Mouse (Mus musculus): Measurements from ENCODE around the gene Srrd. TPM values are rescaled to one million over a fixed set of nuclear protein-coding genes. Genes with fewer than 3 reads are reported as not detected.

The Srrd gene
- polyA plus RNA-seq, 1 experiment, result not detected

DNA sequence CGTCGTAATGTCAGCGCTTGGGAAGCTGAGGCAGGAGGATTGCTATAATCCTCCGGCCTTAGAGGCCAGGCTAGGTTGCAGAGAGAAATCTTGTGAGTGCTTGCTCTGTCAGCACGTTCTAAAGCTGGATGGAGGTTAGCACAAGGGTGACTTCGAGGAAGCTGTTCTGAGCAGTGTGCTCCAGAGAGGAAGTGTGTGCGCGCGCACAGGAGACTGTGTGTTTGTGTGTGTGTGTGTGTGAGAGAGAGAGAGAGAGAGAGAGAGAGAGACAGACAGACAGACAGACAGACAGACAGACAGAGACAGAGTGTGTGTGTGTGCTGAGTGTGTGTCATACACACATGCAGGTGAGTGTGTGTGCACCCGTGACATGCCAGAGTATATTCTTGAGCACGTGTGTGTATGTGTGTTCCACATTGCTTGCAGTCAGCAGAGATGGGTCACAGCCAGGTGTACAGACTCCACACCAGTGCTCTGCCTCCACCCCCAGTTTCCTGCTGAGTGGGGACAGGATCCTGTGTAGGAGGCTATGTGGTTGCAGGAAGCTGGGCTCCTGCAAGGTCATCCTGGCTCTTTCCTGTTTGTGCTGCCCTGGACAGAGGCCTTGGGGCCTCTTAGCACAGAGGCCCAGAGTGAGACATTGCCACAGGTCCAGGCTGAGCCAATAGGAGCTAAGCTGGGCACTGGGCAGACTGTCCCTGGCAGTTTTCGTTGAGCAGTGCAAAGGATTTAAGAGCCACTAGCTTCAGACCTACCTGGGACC, 44.4 kb downstream of the Srrd start:
- TF ChIP-seq CTCF (IDR thresholded peaks at IDR 0.05; ENCODE audit: insufficient read depth, low read depth, low read length), result no peak
- no peak for TF ChIP-seq POLR2A (IDR thresholded peaks at IDR 0.05; ENCODE audit: insufficient read depth, low read depth, low read length)
- Histone ChIP-seq H3K4me1 (ENCODE audit: control insufficient read depth, insufficient read depth, low read length) (peaks cover 51% of the 10 kb centered on the region), H3K27ac (ENCODE audit: insufficient read depth, low read depth, low read length) (no peak overlapping the region), H3K4me3 (ENCODE audit: insufficient read depth, low read depth, low read length) (no peak overlapping the region)
- WGBS, result 86% methylated on average over 12 of the region's 12 CpGs

- H3K4me1 ChIP-seq (ENCODE audit: control insufficient read depth, insufficient read depth, low read length), result peaks cover 63% of the 10 kb centered on the region
- no peak overlapping the region for H3K4me3 ChIP-seq (ENCODE audit: insufficient read depth, low read depth, low read length)
- 49% methylated on average over 2 of the region's 2 CpGs for WGBS
- no peak for TF ChIP-seq CTCF (IDR thresholded peaks at IDR 0.05; ENCODE audit: insufficient read depth, low read depth, low read length)
- no peak for TF ChIP-seq POLR2A (IDR thresholded peaks at IDR 0.05; ENCODE audit: insufficient read depth, low read depth, low read length)
- no peak overlapping the region for H3K27ac ChIP-seq (ENCODE audit: insufficient read depth, low read depth, low read length)
Measured at GRCm38 (mm10) chr5:112297257-112297656, 45.6 kb downstream of the Srrd start.

GRCm38 (mm10) chr5:112296404-112297181, 46.2 kb downstream of the Srrd start:
- H3K27ac ChIP-seq (ENCODE audit: insufficient read depth, low read depth, low read length), result no peak overlapping the region
- WGBS, result 73% methylated on average over 6 of the region's 6 CpGs
- no peak overlapping the region for H3K4me3 ChIP-seq (ENCODE audit: insufficient read depth, low read depth, low read length)
- peaks cover 70% of the 10 kb centered on the region for H3K4me1 ChIP-seq (ENCODE audit: control insufficient read depth, insufficient read depth, low read length)
- TF ChIP-seq POLR2A (IDR thresholded peaks at IDR 0.05; ENCODE audit: insufficient read depth, low read depth, low read length), result no peak
- no peak for TF ChIP-seq CTCF (IDR thresholded peaks at IDR 0.05; ENCODE audit: insufficient read depth, low read depth, low read length)

- TF ChIP-seq POLR2A (IDR thresholded peaks at IDR 0.05; ENCODE audit: insufficient read depth, low read depth, low read length) (no peak), CTCF (IDR thresholded peaks at IDR 0.05; ENCODE audit: insufficient read depth, low read depth, low read length) (no peak)
- no peak overlapping the region for H3K27ac ChIP-seq (ENCODE audit: insufficient read depth, low read depth, low read length)
- no peak overlapping the region for H3K4me3 ChIP-seq (ENCODE audit: insufficient read depth, low read depth, low read length)
- H3K4me1 ChIP-seq (ENCODE audit: control insufficient read depth, insufficient read depth, low read length), result peaks cover 75% of the 10 kb centered on the region
- 76% methylated on average over 8 of the region's 8 CpGs for WGBS
Measured at GRCm38 (mm10) chr5:112295564-112295963, 47.3 kb downstream of the Srrd start.

DNA sequence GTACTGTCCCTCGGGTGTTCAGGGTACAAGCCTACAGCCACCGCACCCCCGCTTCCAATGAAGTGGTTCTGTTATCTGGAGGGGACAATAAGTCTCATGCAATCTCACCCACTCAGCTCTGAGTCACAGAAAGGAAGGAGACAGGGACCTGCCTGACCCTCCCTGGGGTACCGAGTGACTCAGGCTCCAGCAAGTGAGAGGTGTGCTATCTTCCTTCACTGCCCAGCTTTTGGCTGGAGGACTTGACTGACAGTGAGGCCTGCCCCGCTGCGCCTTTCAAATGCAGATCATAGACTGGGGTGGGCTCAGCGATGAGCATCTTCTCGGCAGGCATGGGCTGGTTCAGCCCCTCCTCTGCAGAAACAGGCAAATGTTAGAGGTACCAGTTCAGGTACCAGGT, 47.7 kb downstream of the Srrd start:
- no peak overlapping the region for H3K27ac ChIP-seq (ENCODE audit: insufficient read depth, low read depth, low read length)

GRCm38 (mm10) chr5:112294696-112295095, 48.1 kb downstream of the Srrd start:
- Histone ChIP-seq H3K4me1 (ENCODE audit: control insufficient read depth, insufficient read depth, low read length) (peaks cover 67% of the 10 kb centered on the region), H3K27ac (ENCODE audit: insufficient read depth, low read depth, low read length) (no peak overlapping the region), H3K4me3 (ENCODE audit: insufficient read depth, low read depth, low read length) (no peak overlapping the region)
- 75% methylated on average over 4 of the region's 4 CpGs for WGBS
- TF ChIP-seq POLR2A (IDR thresholded peaks at IDR 0.05; ENCODE audit: insufficient read depth, low read depth, low read length) (no peak), CTCF (IDR thresholded peaks at IDR 0.05; ENCODE audit: insufficient read depth, low read depth, low read length) (no peak)

More for the DNA sequence above, 47.7 kb downstream of the Srrd start:
- 47% methylated on average over 8 of the region's 8 CpGs for WGBS
- peaks cover 71% of the 10 kb centered on the region for H3K4me1 ChIP-seq (ENCODE audit: control insufficient read depth, insufficient read depth, low read length)
- TF ChIP-seq CTCF (IDR thresholded peaks at IDR 0.05; ENCODE audit: insufficient read depth, low read depth, low read length), result no peak
- no peak for TF ChIP-seq POLR2A (IDR thresholded peaks at IDR 0.05; ENCODE audit: insufficient read depth, low read depth, low read length)
- H3K4me3 ChIP-seq (ENCODE audit: insufficient read depth, low read depth, low read length), result no peak overlapping the region

DNA sequence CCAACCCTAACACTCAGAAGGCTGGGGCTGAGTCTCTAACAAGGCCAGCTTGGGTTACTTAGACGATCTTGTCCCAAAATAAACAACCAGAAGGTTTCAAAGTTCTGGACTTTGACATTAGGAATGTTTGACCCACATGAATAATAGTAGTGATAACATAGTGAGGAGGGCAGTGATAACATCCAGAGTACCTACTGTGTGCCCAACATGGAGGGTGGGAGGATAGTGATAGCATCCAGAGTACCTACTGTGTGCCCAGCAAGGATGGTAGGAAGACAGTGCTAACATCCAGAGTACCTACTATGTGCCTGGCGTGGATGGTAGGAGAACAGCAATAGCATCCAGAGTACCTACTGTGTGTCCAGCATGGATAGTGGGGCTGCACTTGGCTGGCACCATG, 49.0 kb downstream of the Srrd start:
- no peak for TF ChIP-seq POLR2A (IDR thresholded peaks at IDR 0.05; ENCODE audit: insufficient read depth, low read depth, low read length)
- TF ChIP-seq CTCF (IDR thresholded peaks at IDR 0.05; ENCODE audit: insufficient read depth, low read depth, low read length), result no peak
- Histone ChIP-seq H3K27ac (ENCODE audit: insufficient read depth, low read depth, low read length) (no peak overlapping the region), H3K4me3 (ENCODE audit: insufficient read depth, low read depth, low read length) (no peak overlapping the region), H3K4me1 (ENCODE audit: control insufficient read depth, insufficient read depth, low read length) (peaks cover 61% of the 10 kb centered on the region)
- 90% methylated on average over 2 of the region's 2 CpGs for WGBS

GRCm38 (mm10) chr5:112292343-112292980, 50.4 kb downstream of the Srrd start:
- peaks cover 63% of the 10 kb centered on the region for H3K4me1 ChIP-seq (ENCODE audit: control insufficient read depth, insufficient read depth, low read length)
- TF ChIP-seq POLR2A (IDR thresholded peaks at IDR 0.05; ENCODE audit: insufficient read depth, low read depth, low read length), result no peak
- TF ChIP-seq CTCF (IDR thresholded peaks at IDR 0.05; ENCODE audit: insufficient read depth, low read depth, low read length), result no peak
- H3K27ac ChIP-seq (ENCODE audit: insufficient read depth, low read depth, low read length), result no peak overlapping the region
- no peak overlapping the region for H3K4me3 ChIP-seq (ENCODE audit: insufficient read depth, low read depth, low read length)
- WGBS, result 75% methylated on average over 17 of the region's 17 CpGs

- TF ChIP-seq POLR2A (IDR thresholded peaks at IDR 0.05; ENCODE audit: insufficient read depth, low read depth, low read length) (no peak), CTCF (IDR thresholded peaks at IDR 0.05; ENCODE audit: insufficient read depth, low read depth, low read length) (no peak)
- Histone ChIP-seq H3K4me3 (ENCODE audit: insufficient read depth, low read depth, low read length) (no peak overlapping the region), H3K27ac (ENCODE audit: insufficient read depth, low read depth, low read length) (no peak overlapping the region), H3K4me1 (ENCODE audit: control insufficient read depth, insufficient read depth, low read length) (peaks cover 58% of the 10 kb centered on the region)
- 73% methylated on average over 5 of the region's 5 CpGs for WGBS
Measured at GRCm38 (mm10) chr5:112291866-112292265, 51.0 kb downstream of the Srrd start.

All from olfactory bulb, adult 2 months (tissue).